Mouse (Mus musculus) adrenal gland, postnatal 4 days (tissue): ENCODE results near the gene Phlda3. TPM values are rescaled to one million over a fixed set of nuclear protein-coding genes. Genes with fewer than 3 reads are reported as not detected.
A peak's percentile ranks its signal among the peaks of the same experiment; 100 is the strongest.

Experiments used
- DNase-seq, 2 experiments: peaks; one replicate each; pipeline ENCODE4 v3.0.0; 2021 to 2022; ENCODE audit warnings: low spot score in 2 of 2, mixed read lengths in 2 of 2
- total RNA-seq, 2 experiments: library from RNA; stranded (reverse); gene quantifications; 2 replicates each; pipeline ENCODE4 v1.2.3; 2021

Gene Phlda3
- total RNA-seq, 2 experiments from 2014 or later: 25.1 to 33.6 TPM

GRCm38 (mm10) chr1:135789815-135790214, 23.9 kb downstream of the Phlda3 start:
- peak; percentile 37 to 64 for DNase-seq

DNA sequence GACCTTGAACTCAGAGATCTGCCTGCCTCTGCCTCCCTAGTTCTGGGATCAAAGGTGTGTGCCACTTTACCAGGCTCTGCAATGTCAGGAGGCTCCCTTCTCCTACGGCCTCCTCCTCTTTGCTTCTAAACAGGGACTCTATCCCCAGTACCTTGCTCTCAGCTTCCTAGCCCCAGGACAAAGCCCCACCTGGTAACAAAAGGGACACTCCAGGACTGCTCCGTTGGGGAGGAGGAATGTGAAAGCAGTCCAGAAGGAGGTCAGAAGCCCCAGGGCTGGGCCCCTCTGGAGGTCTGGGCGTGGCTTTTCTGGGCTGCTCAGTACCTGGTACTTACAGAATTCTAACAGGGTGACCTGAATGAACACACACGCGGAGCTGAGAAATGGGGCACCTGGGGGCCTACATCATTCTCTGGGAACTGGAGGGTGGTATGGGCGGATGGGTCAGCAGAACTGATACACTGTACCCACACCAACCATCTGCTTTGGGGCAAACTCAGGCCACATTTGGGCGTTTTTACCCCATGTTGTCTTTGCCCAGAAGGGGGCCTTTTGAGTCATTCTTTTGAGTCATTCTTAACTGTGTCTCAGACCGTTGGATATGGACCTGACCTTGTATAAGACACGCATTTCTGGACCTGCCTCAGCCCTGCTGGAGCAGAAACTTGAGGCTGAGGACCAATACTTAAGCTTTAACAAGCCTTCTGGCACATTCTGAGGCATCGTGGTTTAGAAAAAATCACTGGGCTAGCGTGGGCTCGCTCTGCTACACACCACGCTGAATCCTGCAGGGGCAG, 26.4 kb downstream of the Phlda3 start:
- DNase-seq: no peak

DNA sequence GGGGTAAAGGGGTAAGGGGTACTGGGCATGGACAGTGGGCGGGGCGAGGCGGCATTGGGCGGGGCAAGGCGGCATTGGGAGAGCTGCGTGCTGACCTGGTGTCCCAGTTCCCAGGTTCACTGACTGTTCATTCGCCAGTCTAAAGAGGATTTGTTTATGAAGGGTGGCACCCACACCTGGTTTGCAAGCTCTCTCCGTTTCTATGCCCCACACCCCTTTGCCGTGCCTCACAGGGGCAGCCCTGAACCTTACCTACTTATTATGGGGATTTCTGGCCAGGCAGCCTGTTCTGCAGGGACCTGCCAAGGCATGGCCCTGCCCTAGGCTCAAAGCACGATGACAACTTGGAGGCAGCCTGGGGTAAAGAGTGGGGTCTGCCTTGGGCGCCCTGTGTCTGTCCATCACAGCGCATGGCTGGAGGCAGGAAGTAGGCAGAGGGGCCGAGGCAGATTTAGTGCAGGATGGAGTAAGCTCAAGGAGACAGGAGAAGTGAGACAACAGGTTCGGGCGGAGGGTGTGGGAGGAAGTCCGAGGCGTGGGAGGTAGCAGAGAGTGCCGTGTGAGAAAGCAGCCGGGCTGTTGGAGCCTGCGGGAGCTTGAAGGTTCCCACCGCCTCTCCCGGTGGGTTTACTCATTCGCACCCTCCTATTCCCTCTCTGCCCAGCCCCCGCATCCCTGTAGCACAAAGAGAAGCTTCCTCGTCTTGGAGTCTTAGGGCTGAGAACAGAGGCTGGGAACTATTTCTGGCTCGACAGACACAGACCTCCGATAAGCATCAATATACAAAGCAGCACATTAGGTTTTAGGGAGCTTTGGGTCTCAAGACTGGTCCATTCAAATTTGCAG, 27.7 kb downstream of the Phlda3 start:
- no peak for DNase-seq

- no peak for DNase-seq
Observed at GRCm38 (mm10) chr1:135794216-135795134, 28.6 kb downstream of the Phlda3 start.

GRCm38 (mm10) chr1:135798492-135798891, 32.6 kb downstream of the Phlda3 start:
- DNase-seq: no peak

DNA sequence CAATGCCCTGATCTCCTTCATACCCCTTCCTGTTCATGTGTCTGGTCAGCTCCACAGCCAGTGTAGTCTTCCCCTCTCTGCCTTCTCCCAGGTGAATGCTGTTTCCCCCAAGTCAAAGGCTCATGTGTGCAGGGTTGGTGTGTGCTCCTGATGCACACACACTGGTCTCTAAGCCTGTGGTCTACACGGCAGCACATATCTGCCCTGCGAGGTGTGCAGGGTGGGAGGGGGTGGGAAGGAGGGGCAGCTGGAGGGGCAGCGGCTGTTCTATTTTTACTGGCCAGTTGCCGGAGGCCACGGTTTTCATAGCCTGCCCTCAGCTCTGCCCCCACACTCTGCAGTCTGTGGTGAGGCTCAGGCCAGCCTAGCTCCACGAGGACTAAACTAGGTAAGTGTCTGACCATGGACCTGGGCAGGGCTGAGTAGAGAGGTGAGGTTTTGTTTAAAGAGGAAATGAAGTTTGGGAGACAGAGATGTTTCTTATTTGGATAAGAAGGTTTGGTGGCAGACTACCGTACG, 33.2 kb downstream of the Phlda3 start:
- DNase-seq: no peak

- DNase-seq: no peak
Observed at GRCm38 (mm10) chr1:135800192-135800950, 34.5 kb downstream of the Phlda3 start.

DNA sequence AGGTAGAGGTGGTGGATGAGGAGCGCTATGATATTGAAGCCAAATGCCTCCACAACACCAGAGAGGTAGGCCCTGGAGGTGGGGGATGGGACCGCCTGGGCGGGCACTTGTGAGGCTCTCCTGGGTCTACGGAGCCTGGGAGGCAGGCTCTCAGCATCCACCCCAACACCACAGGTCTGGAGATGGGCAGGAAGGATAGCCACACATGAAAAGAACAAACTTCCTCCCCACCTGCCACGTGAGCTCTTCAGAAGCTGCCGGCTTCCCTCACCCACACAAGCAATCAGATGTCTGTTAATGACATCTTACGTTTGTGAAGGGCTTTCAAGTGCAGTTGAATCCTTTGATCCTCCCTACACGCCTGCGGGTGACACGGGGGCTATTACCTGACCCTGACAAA, 41.6 kb downstream of the Phlda3 start:
- no peak for DNase-seq

GRCm38 (mm10) chr1:135810180-135810579, 44.3 kb downstream of the Phlda3 start:
- no peak for DNase-seq

DNA sequence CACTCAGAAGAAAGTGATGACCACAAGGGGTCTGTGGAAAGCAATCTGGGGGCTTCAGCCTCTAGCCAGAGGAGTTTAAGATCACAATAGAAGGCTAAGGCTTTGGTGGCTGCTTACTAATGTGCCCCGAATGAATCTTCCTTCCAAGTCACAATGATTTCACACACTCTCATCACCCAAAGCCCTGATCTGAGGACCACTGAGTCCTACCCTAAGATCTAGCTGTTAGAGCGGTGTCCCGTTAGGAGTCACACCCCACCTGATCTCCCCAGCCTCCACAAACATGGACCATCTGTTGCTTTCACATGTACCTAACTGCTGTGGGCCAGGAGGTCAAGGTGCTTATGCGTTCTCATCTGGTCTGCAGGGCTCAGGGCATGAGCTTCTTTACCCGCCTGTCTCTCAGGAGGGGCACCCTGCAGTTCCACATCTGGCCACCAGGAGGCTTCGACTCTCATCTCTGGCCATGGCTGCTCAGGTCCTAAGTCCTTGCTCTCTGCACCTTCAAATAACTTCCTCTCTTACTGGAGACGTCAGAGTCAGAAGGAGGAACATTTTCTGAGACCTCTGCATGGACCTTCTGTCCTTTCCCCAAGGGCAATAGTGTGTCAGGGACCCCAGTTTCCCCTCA, 45.2 kb downstream of the Phlda3 start:
- DNase-seq: peak; percentile 46 to 73

GRCm38 (mm10) chr1:135812205-135812604, 46.3 kb downstream of the Phlda3 start:
- DNase-seq: no peak

- DNase-seq: no peak
Observed at GRCm38 (mm10) chr1:135812618-135813017, 46.7 kb downstream of the Phlda3 start.

DNA sequence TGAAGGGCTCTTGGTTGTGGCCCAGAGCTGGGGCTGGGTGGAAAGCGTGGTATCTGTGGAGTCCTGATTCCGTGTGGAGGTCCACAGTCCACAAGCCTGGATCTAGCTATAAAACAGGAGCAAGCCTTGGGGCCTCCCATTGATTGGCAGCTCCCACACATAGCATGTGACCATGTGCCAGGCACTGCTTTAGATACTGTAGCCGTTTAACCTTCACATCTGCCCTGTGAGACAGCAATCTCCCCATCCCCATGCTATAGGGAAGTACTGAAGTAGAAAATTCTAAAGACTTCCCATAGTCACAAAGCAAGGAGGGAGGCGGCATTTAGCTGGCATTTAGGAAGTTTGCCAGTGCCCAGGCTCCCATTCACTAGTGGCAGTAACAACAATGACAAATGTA, 47.2 kb downstream of the Phlda3 start:
- no peak for DNase-seq

GRCm38 (mm10) chr1:135813687-135814395, 47.9 kb downstream of the Phlda3 start:
- no peak for DNase-seq

GRCm38 (mm10) chr1:135814531-135814930, 48.6 kb downstream of the Phlda3 start:
- no peak for DNase-seq

DNA sequence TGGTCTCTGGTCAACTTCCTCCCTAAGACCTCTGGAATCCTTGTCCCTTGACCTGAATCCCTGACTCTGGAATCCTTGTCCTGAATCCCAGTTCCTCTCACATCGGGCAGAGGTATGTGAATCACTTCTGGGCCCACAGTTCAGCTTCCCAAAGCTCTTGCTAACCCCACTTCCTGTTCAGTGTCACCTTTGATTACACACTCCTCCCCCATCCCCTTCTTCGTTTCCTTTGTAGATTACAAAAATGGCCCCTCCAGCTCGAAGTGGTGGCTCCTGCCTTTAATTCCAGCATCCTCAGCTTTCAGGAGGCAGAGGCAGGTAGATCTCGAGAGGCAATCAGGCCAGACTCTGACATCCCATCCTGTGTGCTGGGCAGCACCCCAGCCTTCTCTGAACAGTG, 51.7 kb downstream of the Phlda3 start:
- DNase-seq: no peak

DNA sequence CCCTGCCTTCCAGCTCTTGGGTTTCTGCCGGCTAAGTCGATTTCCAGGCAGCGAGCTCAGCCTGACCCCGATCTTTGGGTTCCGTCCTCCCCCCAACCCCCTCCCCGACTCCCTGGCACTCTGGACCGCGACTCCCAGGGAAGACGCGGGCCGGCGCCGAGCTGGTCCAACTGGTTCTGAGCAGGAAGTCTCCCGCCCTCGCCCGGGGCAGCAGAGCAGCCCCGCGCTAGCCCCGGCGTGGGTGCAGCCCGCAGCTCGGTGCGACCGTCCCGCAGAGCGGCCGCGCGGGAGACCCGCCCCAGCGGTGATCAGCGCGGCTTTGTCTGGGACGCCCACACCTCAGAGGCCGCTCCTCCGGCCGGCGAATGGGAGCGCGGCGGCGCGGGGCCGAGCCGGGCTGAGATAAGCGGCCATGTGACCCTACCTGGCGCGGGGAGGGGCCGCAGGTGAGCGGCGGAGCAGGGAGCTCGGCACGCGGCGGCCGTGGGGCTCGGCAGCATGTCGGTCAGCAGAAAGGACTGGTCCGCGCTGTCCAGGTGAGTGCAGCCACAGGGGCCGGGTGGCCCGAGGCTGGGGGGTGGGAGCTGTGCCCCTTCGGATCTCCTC, 52.7 kb downstream of the Phlda3 start, which contains the start of gene Lad1:
Gene Lad1, plus strand, starts transcription at position 118 of the 606 bp plus-strand sequence.
- no peak for DNase-seq
